Comparison of ENCODE assay signal across 10 mouse cellular contexts in genomic region chr4:101392229-101392628, GRCm38 (mm10). TPM values are rescaled to one million over a fixed set of nuclear protein-coding genes. Genes with fewer than 3 reads are reported as not detected.
DNase-seq lines count a peak whose midpoint lies in the region; ATAC-seq and TF ChIP-seq lines count a peak whose summit lies in the region.
"Had no signal": no experiment of that assay in that cellular context is flagged by ENCODE, and none has a peak within 500 bp of the region (broad histone marks: within the 10 kb centered on the region; RNA-seq: fewer than 3 reads in every experiment).

No protein-coding gene starts in this region.

- in situ Hi-C loops in Patski (cut with MboI; ENCODE audit: low pct_unique_long_range_greater_than_20kb) = loop anchor here (25.0 kb wide), 2 partner anchors 245 to 620 kb away; partner anchors contain the start of gene Leprot

- POLR2A ChIA-PET in Patski (lab: Charles Lee) = no interaction called here

- peak; percentile 70 for TF ChIP-seq CTCF in left cerebral cortex, adult 2 months (IDR thresholded peaks at IDR 0.05)
- TF ChIP-seq CTCF in Patski (IDR thresholded peaks at IDR 0.05) = peak; percentile 81

- no peak overlapping the region for H3K27ac ChIP-seq in left cerebral cortex, adult 2 months
- H3K27ac ChIP-seq: heart, embryonic 13.5 days; neural tube, embryonic 12.5 days had no signal

- no peak for ATAC-seq in Patski
- ATAC-seq in hematopoietic stem cell, adult 5-6 weeks (replicated peaks in 1 of 2; ENCODE audit: insufficient read depth in 1 of 2, low FRiP score in 2 of 2, low TSS enrichment in 1 of 2, low read depth in 1 of 2, poor library complexity in 2 of 2, severe bottlenecking in 2 of 2) = peak; percentile 58 to 69; a peak in 2 of 4 replicates

- CTCF ChIA-PET in Patski (lab: Charles Lee) = interaction anchor here (0.5 to 2.1 kb wide), 12 partner anchors 12 to 613 kb away, joined by 3 to 14 read pairs (median 3); no protein-coding TSS in a partner anchor

- DNase-seq in left cerebral cortex, adult 2 months (ENCODE audit: extremely low spot score in 1 of 2, low spot score in 2 of 2) = peak; percentile 20 to 26
- DNase-seq in left cerebral cortex, postnatal 14 days (ENCODE audit: low spot score in 2 of 2) = no peak
- no peak for DNase-seq in Patski (ENCODE audit: low read depth, low spot score)
- DNase-seq in cerebellum, adult 8-10 months = peak; percentile 29
- peak; percentile 36 to 57 for DNase-seq in lung, postnatal 4 days
- no peak for DNase-seq in frontal cortex, postnatal 36 days (ENCODE audit: low spot score in 2 of 2)
- no peak for DNase-seq in T-cell, adult 2 months (ENCODE audit: low spot score)

- intact Hi-C loops in left cerebral cortex, adult 2 months (cut with DNase I) = loop anchor here (2.0 kb wide), 1 partner anchor 67 kb away; no protein-coding TSS in a partner anchor
- intact Hi-C loops in left cerebral cortex, postnatal 14 days (cut with DNase I) = loop anchor here (5.0 kb wide), 1 partner anchor 65 kb away; no protein-coding TSS in a partner anchor

- H3K27me3 ChIP-seq in Patski = no peaks in the 10 kb centered on the region
- H3K27me3 ChIP-seq: heart, embryonic 13.5 days; neural tube, embryonic 12.5 days had no signal

- no peak overlapping the region for H3K4me3 ChIP-seq in left cerebral cortex, adult 2 months
- H3K4me3 ChIP-seq: heart, embryonic 13.5 days; neural tube, embryonic 12.5 days had no signal

RNA-seq across cellular contexts. Expression of gene Ak4, which starts 26.8 kb away (rescaled TPM):
- total RNA-seq in left cerebral cortex, adult 2 months (2021) = 10 to 100 TPM; 30.0 to 46.1 TPM
- 10 to 100 TPM; 25.3 to 27.9 TPM for total RNA-seq in left cerebral cortex, postnatal 14 days (2021)
- 8.8 TPM for polyA plus RNA-seq in Patski (2021)
- total RNA-seq in hematopoietic stem cell, adult 5-6 weeks (2017) = 19.4 and 21.7 TPM in 2 replicates

Comparison
In these comparisons a context has a peak if more than half of its experiments do, and no peak if none do; other contexts are left out.
1. DNase-seq: peak in left cerebral cortex, adult 2 months (2 of 2), cerebellum, adult 8-10 months (single experiment) and lung, postnatal 4 days (2 of 2); none in left cerebral cortex, postnatal 14 days (0 of 2), Patski (single experiment), frontal cortex, postnatal 36 days (0 of 2) and T-cell, adult 2 months (single experiment).